Mouse (Mus musculus): ENCODE data around the gene Elmo1. TPM values are rescaled to one million over a fixed set of nuclear protein-coding genes. Genes with fewer than 3 reads are reported as not detected.

Elmo1 gene
- polyA plus RNA-seq, 1 experiment from 2014 or later, result 10.1 TPM

DNA sequence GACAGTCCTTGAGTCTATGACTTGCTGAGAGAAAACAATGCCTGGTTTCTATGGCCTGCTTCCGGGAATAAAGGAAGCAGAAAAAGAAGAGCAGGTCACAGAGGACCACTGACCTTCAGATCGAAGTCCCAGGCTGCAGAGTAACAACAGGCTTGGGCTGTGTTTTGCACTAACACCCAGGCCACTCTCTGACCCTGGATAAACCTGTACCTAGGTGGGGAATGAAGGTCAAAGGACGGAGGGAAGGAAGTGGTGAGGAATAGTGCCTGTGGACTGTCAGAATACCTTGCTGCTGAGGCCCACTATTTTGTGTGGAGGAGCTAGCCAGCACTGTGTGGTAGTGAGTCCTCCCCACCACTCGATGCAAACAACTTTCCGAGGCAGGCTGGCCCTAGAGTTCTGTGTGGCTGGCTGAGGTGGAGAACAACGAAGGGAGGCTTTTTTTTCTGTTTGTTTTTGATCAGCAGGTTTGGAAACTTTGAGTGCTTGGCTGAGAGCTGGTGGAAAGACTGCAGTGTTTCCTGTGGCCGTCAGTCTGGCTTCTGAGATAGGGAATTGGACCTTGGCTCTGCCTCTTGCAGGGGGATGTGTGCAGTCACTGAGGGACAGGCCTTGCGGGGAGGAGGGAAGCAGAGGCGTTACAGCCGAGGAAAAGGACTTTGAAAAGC is 83.7 kb downstream of the Elmo1 start:
- ATAC-seq (replicated peaks; ENCODE audit: insufficient number of reproducible peaks, insufficient read depth, low FRiP score, low read depth), result peak; percentile 92
- no peak overlapping the region for H3K4me2 ChIP-seq

GRCm38 (mm10) chr13:20174655-20175280 is 84.4 kb downstream of the Elmo1 start:
- peaks cover 15% of the 10 kb centered on the region for H3K4me1 ChIP-seq (replicated peaks)
- H3K9ac ChIP-seq, result no peak overlapping the region
- WGBS, result 53% methylated on average over 3 of the region's 3 CpGs
- H3K9me3 ChIP-seq (replicated peaks), result no peaks in the 10 kb centered on the region
- peak; percentile 34 for ATAC-seq (replicated peaks; ENCODE audit: insufficient number of reproducible peaks, insufficient read depth, low FRiP score, low read depth)
- no peaks in the 10 kb centered on the region for H3K27me3 ChIP-seq
- H3K4me3 ChIP-seq, result no peak overlapping the region
- no peaks in the 10 kb centered on the region for H3K36me3 ChIP-seq
- peak overlapping the region; percentile 86 for H3K27ac ChIP-seq
- H3K4me2 ChIP-seq, result no peak overlapping the region

More for the DNA sequence above, 83.7 kb downstream of the Elmo1 start:
- Histone ChIP-seq H3K27ac (peak overlapping the region; percentile 86), H3K9me3 (replicated peaks) (no peaks in the 10 kb centered on the region), H3K27me3 (no peaks in the 10 kb centered on the region), H3K4me3 (no peak overlapping the region), H3K36me3 (no peaks in the 10 kb centered on the region), H3K4me1 (replicated peaks) (peaks cover 15% of the 10 kb centered on the region), H3K9ac (no peak overlapping the region)
- 25% methylated on average over 10 of the region's 10 CpGs for WGBS

DNA sequence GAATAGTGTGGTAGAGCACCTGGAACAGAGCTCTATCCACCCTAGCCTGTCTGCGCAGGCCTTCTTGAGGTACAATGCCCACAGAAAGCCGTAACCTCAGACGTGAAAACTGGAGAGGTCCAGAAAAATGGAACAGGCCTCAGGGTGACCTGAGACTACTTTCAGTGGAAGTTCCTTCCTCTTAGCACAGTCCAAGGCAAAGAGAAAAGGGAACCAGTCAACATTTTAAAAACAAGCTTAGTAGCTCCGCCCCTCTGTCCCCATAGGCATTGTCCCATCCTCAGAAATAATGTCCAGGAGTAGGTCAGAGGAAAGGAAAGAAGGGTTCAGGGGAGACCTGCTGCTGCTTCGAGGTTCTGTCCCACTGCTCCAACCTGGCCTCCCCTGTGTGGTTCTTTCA is 90.3 kb downstream of the Elmo1 start:
- H3K9me3 ChIP-seq (replicated peaks), result no peaks in the 10 kb centered on the region
- H3K27me3 ChIP-seq, result no peaks in the 10 kb centered on the region
- H3K9ac ChIP-seq, result no peak overlapping the region
- H3K4me1 ChIP-seq (replicated peaks), result peaks cover 21% of the 10 kb centered on the region
- peak overlapping the region; percentile 4; the same call in 1 of the 2 replicates for H3K27ac ChIP-seq
- ATAC-seq (replicated peaks; ENCODE audit: insufficient number of reproducible peaks, insufficient read depth, low FRiP score, low read depth), result no peak
- H3K36me3 ChIP-seq, result no peaks in the 10 kb centered on the region
- H3K4me2 ChIP-seq, result no peak overlapping the region
- H3K4me3 ChIP-seq, result no peak overlapping the region
- 83% methylated on average over 5 of the region's 5 CpGs for WGBS

DNA sequence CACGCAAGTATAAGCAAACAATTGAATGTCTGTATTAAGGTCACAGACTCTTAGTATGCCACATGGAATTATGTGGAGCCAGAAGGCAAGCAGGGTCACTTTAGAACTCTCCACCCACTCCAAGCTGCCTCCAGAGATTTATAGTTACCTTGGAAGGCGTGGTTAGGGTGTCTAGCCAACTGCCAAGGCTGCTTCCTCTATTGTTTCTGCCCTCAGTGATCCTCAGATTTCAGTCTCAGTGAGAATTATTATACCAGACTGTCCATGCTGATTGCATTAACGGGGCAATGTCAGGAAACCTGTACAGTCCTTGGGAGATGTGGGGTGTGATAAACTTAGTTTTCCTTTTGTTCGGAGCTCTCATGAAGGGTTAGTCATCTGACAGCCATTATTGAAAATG is 90.9 kb downstream of the Elmo1 start:
- no peak; the same call in 1 of the 2 replicates for ATAC-seq (replicated peaks; ENCODE audit: insufficient number of reproducible peaks, insufficient read depth, low FRiP score, low read depth)
- no peak overlapping the region for H3K4me2 ChIP-seq
- no peak overlapping the region for H3K9ac ChIP-seq
- H3K27ac ChIP-seq, result peak overlapping the region; percentile 57; the same call in 1 of the 2 replicates
- WGBS, result 68% methylated on average over 4 of the region's 4 CpGs
- no peak overlapping the region for H3K4me3 ChIP-seq
- peaks cover 21% of the 10 kb centered on the region for H3K4me1 ChIP-seq (replicated peaks)
- no peaks in the 10 kb centered on the region for H3K9me3 ChIP-seq (replicated peaks)
- no peaks in the 10 kb centered on the region for H3K36me3 ChIP-seq
- H3K27me3 ChIP-seq, result no peaks in the 10 kb centered on the region

- Histone ChIP-seq H3K4me3 (no peak overlapping the region), H3K36me3 (no peaks in the 10 kb centered on the region), H3K4me2 (no peak overlapping the region), H3K27me3 (no peaks in the 10 kb centered on the region), H3K27ac (peak overlapping the region; percentile 57), H3K4me1 (replicated peaks) (peaks cover 21% of the 10 kb centered on the region), H3K9ac (no peak overlapping the region), H3K9me3 (replicated peaks) (no peaks in the 10 kb centered on the region)
- 84% methylated on average over 6 of the region's 6 CpGs for WGBS
- peak; percentile 56; the same call in 1 of the 2 replicates for ATAC-seq (replicated peaks; ENCODE audit: insufficient number of reproducible peaks, insufficient read depth, low FRiP score, low read depth)
Observed at GRCm38 (mm10) chr13:20182239-20182825, 91.9 kb downstream of the Elmo1 start.

GRCm38 (mm10) chr13:20183512-20184238 is 93.3 kb downstream of the Elmo1 start:
- no peak for ATAC-seq (replicated peaks; ENCODE audit: insufficient number of reproducible peaks, insufficient read depth, low FRiP score, low read depth)
- Histone ChIP-seq H3K36me3 (no peaks in the 10 kb centered on the region), H3K27ac (peak overlapping the region; percentile 56), H3K27me3 (no peaks in the 10 kb centered on the region), H3K9ac (no peak overlapping the region), H3K4me1 (replicated peaks) (peaks cover 29% of the 10 kb centered on the region), H3K4me3 (no peak overlapping the region), H3K4me2 (no peak overlapping the region), H3K9me3 (replicated peaks) (no peaks in the 10 kb centered on the region)
- WGBS, result 19% methylated on average over 9 of the region's 9 CpGs

GRCm38 (mm10) chr13:20184239-20185033 is 94.0 kb downstream of the Elmo1 start:
- WGBS, result 61% methylated on average over 13 of the region's 13 CpGs
- peak overlapping the region; percentile 11; the same call in 1 of the 2 replicates for H3K4me3 ChIP-seq
- H3K27me3 ChIP-seq, result no peaks in the 10 kb centered on the region
- no peak overlapping the region for H3K9ac ChIP-seq
- no peaks in the 10 kb centered on the region for H3K36me3 ChIP-seq
- peak overlapping the region; percentile 20; the same call in 1 of the 2 replicates for H3K4me2 ChIP-seq
- peak overlapping the region; percentile 56 for H3K27ac ChIP-seq
- H3K9me3 ChIP-seq (replicated peaks), result no peaks in the 10 kb centered on the region
- H3K4me1 ChIP-seq (replicated peaks), result peaks cover 29% of the 10 kb centered on the region
- no peak for ATAC-seq (replicated peaks; ENCODE audit: insufficient number of reproducible peaks, insufficient read depth, low FRiP score, low read depth)

DNA sequence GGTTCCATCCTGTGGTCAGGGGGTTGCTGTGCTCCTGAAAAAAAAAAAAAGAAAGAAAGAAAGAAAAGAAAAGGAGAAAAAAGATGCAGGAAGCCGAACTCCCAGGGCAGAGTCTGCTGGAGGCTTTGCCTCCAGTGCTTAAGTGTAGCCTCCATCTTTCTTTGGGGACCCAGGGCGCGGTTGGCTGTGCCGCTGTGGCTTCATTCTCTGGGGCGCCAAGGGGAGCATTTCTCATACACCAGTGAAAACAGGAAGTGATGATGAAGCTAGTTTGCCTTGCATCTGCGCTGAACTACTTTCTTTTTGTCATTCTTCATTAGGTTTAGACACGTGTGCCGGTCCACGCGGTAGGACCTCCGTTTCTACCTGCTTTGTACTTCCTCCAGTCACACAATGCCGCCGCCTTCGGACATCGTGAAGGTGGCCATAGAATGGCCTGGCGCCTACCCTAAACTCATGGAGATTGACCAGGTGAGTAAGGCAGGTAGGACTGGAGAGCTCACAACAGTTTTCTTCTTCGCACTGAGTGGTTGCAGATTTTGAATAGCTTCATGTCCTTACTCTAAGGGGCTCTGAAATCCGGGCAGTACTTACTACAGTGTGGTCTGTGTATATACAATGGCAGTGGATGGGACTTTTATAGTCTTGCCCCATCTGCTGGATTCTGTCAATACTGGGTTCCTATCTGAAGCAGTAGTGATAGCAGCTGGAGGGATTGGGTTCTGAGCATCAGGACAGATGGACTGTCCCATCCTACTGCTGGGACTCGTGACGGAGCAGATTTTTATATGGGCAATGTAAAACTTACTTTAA is 94.8 kb downstream of the Elmo1 start:
- Histone ChIP-seq H3K4me2 (peak overlapping the region; percentile 20; the same call in 1 of the 2 replicates), H3K4me1 (replicated peaks) (peaks cover 29% of the 10 kb centered on the region), H3K36me3 (no peaks in the 10 kb centered on the region), H3K9me3 (replicated peaks) (no peaks in the 10 kb centered on the region), H3K9ac (no peak overlapping the region), H3K27ac (peak overlapping the region; percentile 56; the same call in 1 of the 2 replicates), H3K27me3 (no peaks in the 10 kb centered on the region), H3K4me3 (peak overlapping the region; percentile 11; the same call in 1 of the 2 replicates)
- 83% methylated on average over 20 of the region's 20 CpGs for WGBS
- no peak for ATAC-seq (replicated peaks; ENCODE audit: insufficient number of reproducible peaks, insufficient read depth, low FRiP score, low read depth)

GRCm38 (mm10) chr13:20185847-20186213 is 95.4 kb downstream of the Elmo1 start:
- H3K9ac ChIP-seq, result no peak overlapping the region
- no peak for ATAC-seq (replicated peaks; ENCODE audit: insufficient number of reproducible peaks, insufficient read depth, low FRiP score, low read depth)
- no peak overlapping the region for H3K27ac ChIP-seq
- H3K27me3 ChIP-seq, result no peaks in the 10 kb centered on the region
- no peak overlapping the region for H3K4me2 ChIP-seq
- H3K4me3 ChIP-seq, result no peak overlapping the region
- peaks cover 29% of the 10 kb centered on the region for H3K4me1 ChIP-seq (replicated peaks)
- H3K36me3 ChIP-seq, result no peaks in the 10 kb centered on the region
- H3K9me3 ChIP-seq (replicated peaks), result no peaks in the 10 kb centered on the region
- 75% methylated on average over 4 of the region's 4 CpGs for WGBS

GRCm38 (mm10) chr13:20187647-20188046 is 97.3 kb downstream of the Elmo1 start:
- Histone ChIP-seq H3K4me3 (no peak overlapping the region), H3K9me3 (replicated peaks) (no peaks in the 10 kb centered on the region), H3K4me2 (no peak overlapping the region), H3K4me1 (replicated peaks) (peaks cover 20% of the 10 kb centered on the region), H3K27me3 (no peaks in the 10 kb centered on the region), H3K9ac (no peak overlapping the region), H3K36me3 (no peaks in the 10 kb centered on the region), H3K27ac (peak overlapping the region; percentile 33; the same call in 1 of the 2 replicates)
- no peak for ATAC-seq (replicated peaks; ENCODE audit: insufficient number of reproducible peaks, insufficient read depth, low FRiP score, low read depth)
- 50% methylated on average over 2 of the region's 2 CpGs for WGBS

All from heart, embryonic 15.5 days (tissue).